Mouse (Mus musculus): Measurements from ENCODE around the gene Nedd4.

Gene Nedd4

DNA sequence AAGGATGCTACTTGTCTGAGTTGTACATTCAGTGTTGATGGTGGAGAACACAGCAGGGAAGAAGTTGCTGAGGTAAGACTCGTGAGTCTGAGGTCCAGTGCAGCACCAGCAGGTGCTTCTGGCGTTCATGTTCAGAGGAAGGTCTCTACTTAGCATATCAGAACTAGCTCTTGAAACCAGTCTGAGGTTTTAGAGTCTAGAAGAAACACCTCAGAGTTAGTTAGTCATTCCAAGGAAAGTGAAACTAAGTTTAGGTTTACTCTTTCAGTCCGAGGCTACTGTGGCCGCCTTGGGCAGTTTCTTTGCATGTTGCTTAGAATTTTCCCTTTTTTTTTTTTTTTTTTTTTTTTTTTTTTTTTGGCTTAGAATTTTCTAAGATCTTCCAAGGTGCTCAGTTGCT lies 16.6 kb downstream of the Nedd4 start:
- DNase-seq (ENCODE audit: low read depth, low spot score): no peak

GRCm38 (mm10) chr9:72681652-72682228 lies 19.6 kb downstream of the Nedd4 start:
- no peak for DNase-seq (ENCODE audit: low read depth, low spot score)

- no peak for DNase-seq (ENCODE audit: low read depth, low spot score)
Observed at GRCm38 (mm10) chr9:72683268-72683667, 21.1 kb downstream of the Nedd4 start.

- no peak for DNase-seq (ENCODE audit: low read depth, low spot score)
Observed at GRCm38 (mm10) chr9:72685231-72685630, 23.1 kb downstream of the Nedd4 start.

DNA sequence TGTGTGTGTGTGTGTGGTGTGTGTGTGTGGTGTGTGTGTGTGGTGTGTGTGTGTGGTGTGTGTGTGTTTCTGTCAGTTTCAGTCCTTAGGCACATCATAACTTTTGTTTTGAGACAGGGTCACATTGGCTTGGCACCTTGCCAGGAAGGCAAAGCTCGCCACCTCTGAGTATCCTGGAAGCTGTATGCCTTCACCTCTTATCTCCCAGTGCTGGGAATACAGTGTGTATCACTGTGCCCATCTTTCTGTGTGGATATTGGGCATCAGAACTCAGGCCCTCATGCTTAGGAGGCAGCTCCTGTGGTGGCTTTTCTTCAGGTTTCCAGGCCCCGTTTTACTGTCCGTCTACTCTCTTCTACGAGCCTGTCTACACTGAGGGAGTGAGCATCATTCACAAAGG lies 24.4 kb downstream of the Nedd4 start:
- no peak for DNase-seq (ENCODE audit: low read depth, low spot score)

GRCm38 (mm10) chr9:72689522-72689921 lies 27.4 kb downstream of the Nedd4 start:
- DNase-seq (ENCODE audit: low read depth, low spot score): no peak

- DNase-seq (ENCODE audit: low read depth, low spot score): no peak
Observed at GRCm38 (mm10) chr9:72690811-72691210, 28.7 kb downstream of the Nedd4 start.

DNA sequence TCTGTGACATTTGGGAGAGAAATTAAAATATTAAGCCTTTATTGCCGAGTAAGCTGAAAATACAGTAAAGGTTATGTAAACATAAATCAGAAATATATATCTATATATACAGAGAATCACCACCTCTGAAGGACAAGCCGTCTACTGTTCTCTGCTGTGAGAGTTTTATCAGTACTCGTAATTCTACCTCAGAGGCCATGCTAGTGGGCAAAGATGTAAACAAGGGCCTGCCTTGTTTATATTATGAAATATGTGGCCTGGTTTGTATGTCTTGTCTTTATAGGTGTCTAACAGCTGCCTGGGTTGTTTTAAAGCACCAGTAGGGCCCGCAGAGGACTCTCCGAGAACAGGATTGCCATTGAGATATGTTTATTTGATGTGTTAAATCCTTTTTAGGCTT lies 29.8 kb downstream of the Nedd4 start:
- DNase-seq (ENCODE audit: low read depth, low spot score): no peak

DNA sequence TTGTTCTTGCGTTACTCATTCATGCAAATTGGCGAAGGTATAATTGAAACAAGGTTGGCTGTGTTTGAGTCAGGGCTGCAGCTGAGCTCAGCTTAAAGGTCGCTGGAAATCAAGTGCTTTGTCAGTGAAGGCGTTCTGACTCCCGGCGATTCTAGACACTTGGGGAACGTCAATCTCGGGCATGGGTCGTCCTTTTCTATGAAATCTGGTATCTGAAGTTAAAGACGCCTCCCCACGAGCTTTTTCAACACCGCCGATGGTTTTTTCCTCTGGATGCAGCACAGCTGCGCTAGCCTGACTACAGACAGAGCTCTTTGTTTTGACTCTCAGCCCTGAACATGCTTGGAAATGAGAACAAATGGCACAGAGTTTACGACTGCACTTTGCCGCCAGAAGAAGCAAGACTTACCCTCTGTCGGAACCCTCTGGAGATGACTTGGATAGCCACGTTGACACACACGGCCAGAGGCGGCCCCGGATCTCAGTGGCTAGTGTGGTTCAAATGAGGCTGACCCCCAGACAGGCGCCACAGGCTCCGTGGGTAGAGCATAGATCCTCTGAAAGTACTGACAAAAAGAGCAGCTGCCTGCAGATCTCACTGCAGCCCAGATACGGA lies 31.0 kb downstream of the Nedd4 start:
- no peak for DNase-seq (ENCODE audit: low read depth, low spot score)

DNA sequence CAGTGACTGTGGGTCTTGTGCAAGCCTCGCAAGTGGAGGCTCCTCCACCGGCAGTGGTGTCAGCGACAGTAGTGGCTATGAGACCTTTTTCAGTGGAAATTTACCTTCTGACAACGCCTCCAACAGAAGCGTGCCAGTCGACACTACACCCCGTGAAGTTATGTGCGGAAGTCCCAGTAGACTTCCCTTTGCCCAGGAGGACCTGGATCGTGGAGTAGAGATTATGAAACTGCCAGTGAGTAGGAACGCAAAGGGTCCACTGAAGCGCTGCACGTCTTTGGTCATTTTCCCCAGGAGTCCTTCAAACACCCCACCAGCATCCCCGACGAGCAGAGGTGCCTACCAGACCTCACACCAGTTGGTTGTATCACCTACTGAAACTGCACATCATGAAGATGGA lies 31.7 kb downstream of the Nedd4 start:
- no peak for DNase-seq (ENCODE audit: low read depth, low spot score)

- DNase-seq (ENCODE audit: low read depth, low spot score): no peak
Observed at GRCm38 (mm10) chr9:72696508-72696907, 34.4 kb downstream of the Nedd4 start.

- no peak for DNase-seq (ENCODE audit: low read depth, low spot score)
Observed at GRCm38 (mm10) chr9:72697779-72698178, 35.6 kb downstream of the Nedd4 start.

DNA sequence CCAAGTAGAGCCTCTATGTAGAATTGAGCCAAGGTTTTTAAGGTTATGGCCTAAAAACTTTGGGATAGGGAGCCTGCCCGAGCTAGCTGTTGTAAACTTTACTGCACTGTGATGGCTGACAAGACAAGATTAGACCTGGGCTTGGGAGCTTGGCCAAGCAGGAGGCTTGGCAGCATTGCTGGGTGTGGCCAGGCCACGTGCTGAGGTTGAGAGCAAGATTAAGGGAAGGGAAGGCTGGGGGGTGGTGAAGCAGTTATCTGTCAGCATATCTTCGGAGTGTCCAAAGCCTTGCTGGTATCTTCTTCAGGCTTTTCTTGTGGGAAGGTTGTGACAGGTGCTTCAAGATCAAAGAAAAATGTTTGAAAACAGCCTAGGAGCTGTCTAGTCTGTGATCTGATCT lies 37.6 kb downstream of the Nedd4 start:
- no peak for DNase-seq (ENCODE audit: low read depth, low spot score)

- DNase-seq (ENCODE audit: low read depth, low spot score): no peak
Observed at GRCm38 (mm10) chr9:72701441-72701840, 39.3 kb downstream of the Nedd4 start.

GRCm38 (mm10) chr9:72702075-72702474 lies 39.9 kb downstream of the Nedd4 start:
- DNase-seq (ENCODE audit: low read depth, low spot score): no peak

GRCm38 (mm10) chr9:72703142-72703541 lies 41.0 kb downstream of the Nedd4 start:
- no peak for DNase-seq (ENCODE audit: low read depth, low spot score)

DNA sequence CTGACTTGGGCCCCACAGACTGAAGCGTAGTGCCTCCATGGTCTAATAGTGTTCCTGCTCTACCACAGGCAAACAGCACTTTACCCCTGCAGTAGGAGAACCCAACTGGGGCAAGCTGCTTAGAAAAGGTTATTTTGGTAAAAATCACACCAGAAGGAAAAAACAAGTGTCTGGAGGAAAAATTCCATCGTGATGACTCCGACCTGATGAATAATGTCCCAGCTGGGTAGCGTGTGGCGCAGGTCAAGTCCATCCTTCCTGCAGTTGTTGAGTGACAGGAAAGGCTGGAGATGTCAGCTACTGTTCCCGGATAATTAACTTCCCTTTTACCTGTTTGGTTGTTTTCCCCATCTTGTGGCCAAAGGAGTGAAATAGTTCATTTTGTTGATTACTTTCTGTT lies 41.6 kb downstream of the Nedd4 start:
- DNase-seq (ENCODE audit: low read depth, low spot score): no peak

GRCm38 (mm10) chr9:72705270-72705669 lies 43.1 kb downstream of the Nedd4 start:
- no peak for DNase-seq (ENCODE audit: low read depth, low spot score)

GRCm38 (mm10) chr9:72707999-72708398 lies 45.9 kb downstream of the Nedd4 start:
- DNase-seq (ENCODE audit: low read depth, low spot score): no peak

- DNase-seq (ENCODE audit: low read depth, low spot score): no peak
Observed at GRCm38 (mm10) chr9:72708690-72709089, 46.5 kb downstream of the Nedd4 start.

GRCm38 (mm10) chr9:72710060-72710459 lies 47.9 kb downstream of the Nedd4 start:
- DNase-seq (ENCODE audit: low read depth, low spot score): no peak

GRCm38 (mm10) chr9:72714945-72715344 lies 52.8 kb downstream of the Nedd4 start:
- DNase-seq (ENCODE audit: low read depth, low spot score): no peak

- DNase-seq (ENCODE audit: low read depth, low spot score): no peak
Observed at GRCm38 (mm10) chr9:72716200-72716599, 54.1 kb downstream of the Nedd4 start.

- DNase-seq (ENCODE audit: low read depth, low spot score): no peak
Observed at GRCm38 (mm10) chr9:72719143-72719542, 57.0 kb downstream of the Nedd4 start.
